Mouse (Mus musculus): ENCODE results near the gene Skint8.
A peak's percentile ranks its signal among the peaks of the same experiment; 100 is the strongest.
"Not testable (repeated sequence)": the region's sequence is repeated elsewhere in the genome, so short reads cannot be mapped to it uniquely, and the experiment has no call there.

Gene Skint8

DNA sequence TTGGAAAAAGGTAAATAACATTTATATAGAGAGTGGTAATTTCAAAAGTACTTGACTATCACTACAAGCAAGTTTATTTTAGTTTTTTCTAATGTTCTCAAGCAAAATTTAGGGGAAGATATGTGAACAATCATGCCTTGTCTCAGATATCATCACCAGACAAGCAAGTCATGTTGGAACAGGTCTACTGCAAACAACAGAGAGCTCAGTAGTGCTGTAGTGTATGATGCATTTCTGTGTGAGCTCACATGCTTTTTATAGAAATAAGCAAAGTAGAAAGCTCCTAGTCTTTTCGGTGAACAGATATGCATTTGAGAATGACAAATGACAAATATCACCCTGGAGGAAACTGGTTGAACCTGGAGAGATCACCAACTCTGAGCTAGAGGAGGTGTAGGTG lies at the start of gene Skint8:
Skint8 (plus strand) TSS at position 301 of the 400 bp plus-strand sequence.
- DNase-seq (ENCODE audit: inconsistent age in 2 of 2, low spot score in 1 of 2) = no peak

DNA sequence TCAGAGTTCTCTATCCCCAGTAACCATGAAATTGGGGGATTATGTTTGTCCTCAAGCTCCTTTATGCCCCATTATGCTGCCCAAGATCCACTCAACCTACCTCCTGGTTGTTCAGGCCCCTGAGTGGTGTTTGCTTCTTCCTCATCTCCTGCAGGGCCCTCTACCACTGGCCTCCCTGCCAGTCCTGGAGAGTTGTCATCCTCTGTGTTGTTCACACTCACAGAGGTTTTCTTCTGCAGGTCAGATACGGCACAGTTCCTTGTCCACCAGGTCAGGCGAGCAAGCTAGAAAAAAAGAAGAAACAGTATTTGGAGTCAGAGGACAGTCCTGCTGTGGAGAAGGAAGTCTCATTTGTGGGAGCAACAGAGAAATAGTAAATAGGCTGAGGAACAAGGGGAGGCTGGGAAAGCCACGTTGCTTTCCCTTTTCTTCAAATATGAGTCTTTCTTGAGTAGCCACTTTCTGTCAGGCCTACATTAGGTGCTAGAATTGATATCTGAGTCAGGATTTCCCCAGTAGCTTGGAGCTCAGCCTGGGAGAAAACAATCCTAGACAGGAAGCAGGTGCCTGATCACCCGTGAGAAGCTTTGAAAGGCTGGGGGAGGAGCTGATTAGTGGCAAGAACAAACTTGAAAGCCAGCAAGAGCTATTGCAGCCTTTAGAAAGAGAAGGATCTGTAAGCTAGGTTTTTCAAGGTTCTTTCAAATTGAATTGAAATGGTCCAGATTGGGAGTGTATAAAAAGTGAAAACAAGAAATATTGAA lies 38.9 kb upstream of the Skint8 start:
- no peak for DNase-seq (ENCODE audit: inconsistent age in 2 of 2, low spot score in 1 of 2)

DNA sequence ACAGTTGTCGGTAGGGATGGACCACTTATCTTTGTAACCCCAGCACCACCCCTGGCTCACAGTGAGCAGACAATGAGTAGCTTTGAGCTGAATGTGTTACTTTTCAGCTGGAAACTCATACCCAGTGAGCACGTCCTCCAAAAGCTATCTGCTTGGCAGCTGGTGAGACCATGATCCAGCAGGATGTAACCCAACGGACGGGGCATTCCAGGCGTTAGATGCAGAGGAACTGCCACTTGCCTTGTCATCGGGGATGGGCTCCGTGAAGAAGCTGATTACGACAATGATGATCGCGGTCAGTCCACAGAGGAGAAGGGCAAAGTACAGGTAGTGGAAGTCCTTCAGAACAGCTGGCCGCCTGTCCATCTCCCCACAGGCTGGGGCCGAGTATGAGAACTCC lies 35.6 kb upstream of the Skint8 start:
- DNase-seq (ENCODE audit: inconsistent age in 2 of 2, low spot score in 1 of 2) = no peak

DNA sequence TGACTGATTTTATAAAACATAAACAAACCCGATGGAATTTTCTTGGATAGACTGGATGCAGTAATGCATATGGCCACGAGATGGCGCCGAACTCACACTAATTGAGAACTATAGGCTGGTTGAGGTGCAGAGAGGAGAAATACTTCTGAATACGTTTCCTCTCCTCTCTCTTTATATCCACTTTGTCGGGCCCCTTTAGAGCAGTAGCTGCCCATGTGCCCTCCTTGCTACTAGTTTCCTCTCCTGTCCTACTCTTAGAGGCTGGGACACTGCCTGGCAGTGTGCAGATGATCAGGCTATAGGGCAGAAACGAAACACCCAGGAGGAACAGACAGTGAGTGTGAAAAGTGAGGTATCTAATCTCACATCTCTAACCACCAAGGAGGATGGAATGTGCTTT lies 33.2 kb upstream of the Skint8 start:
- DNase-seq (ENCODE audit: inconsistent age in 2 of 2, low spot score in 1 of 2) = peak; percentile 51 to 88

DNA sequence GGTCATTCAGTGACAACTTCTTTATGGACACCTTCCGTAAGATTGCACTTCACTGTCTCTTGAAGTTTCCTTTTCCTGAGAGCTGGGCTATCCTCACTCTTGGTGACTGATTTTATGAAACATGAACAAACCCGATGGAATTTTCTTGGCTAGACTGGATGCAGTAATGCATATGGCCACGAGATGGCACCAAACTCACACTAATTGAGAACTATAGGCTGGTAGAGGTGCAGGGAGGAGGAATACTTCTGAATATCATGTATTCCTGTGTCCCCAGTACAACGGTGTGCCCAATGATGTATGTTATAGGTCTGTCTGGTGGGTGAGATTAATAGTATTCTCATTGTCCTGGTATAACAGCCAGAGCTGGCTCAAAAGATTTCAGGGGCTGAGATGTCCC lies 32.6 kb upstream of the Skint8 start:
- DNase-seq (ENCODE audit: inconsistent age in 2 of 2, low spot score in 1 of 2) = peak; percentile 71 to 93

DNA sequence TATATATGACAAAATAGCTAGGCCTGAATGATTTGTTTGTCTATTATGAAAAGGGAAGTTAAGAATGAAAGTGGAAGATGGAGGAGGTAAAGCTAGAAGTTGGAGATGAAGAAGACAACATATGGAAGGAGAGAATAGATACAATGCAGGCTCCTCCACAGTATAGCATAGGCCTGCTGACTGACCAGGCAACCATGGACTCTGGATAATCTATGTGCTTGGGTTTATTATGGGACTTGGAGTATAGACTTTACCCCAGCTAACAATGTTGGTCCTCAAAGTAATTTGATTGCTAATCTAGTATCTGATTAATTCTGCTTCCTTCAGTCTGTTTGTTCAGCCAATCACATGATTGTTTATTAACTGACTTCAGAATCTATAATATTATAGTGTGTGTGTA lies 27.1 kb upstream of the Skint8 start:
- no peak for DNase-seq (ENCODE audit: inconsistent age in 2 of 2, low spot score in 1 of 2)

DNA sequence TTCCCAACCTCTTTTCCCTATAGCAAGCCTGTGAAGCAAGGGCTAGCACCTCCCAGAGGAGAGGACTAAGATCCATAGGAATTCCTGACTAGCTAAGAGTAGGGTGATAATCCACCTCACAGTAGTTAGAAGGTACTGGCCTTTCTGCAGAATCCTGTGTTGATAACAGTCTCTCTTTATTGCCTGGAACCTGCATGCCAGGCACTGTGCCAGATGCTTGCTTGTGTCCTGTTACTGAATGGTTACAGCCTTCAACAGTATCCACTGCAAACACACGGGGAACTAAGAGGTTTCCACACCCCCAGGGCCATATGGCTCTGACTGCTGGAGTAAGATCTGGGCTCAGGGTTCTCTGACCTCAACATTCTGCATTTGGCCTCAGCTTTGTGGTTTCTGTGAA lies 21.4 kb upstream of the Skint8 start:
- no peak for DNase-seq (ENCODE audit: inconsistent age in 2 of 2, low spot score in 1 of 2)

DNA sequence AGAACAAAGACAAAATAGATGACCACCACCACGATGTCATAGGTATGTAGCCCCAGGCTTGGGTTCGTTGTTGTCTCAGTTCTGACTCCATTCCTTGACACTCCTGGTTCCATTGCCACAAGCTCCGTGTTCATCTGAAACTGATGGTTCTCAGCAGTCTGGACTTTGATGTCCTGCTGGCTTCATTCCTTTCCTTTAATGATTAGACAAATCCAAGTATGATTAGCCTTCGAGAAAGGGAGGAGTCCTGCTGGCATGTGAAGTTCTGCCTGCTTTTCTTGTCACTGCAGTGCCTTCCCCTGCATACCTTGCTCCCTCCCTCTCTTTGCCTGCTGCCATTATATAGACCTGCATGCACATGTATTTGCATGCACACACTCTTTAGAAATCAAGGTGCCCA lies 20.6 kb upstream of the Skint8 start:
- DNase-seq (ENCODE audit: inconsistent age in 2 of 2, low spot score in 1 of 2) = no peak

DNA sequence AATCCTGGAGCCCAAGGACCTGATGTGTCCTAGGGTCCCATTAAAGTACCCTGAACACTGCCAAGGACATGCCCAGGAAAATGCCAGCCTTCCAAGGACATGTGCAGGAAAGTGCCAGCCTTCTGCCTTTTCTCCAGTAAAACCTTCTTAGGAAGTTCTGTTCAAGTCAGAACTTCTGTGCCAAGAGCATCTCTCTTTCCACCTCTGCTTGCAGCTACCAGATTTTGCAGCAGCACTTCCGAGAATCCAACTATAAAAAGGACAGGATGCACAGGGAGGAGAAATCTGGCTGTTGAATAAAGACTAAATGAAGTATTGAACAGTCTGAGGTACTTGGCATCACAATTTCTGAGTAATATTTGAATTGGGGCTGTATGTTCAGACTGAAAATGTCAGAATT lies 18.7 kb upstream of the Skint8 start:
- not testable (repeated sequence) for DNase-seq (ENCODE audit: inconsistent age in 2 of 2, low spot score in 1 of 2)

DNA sequence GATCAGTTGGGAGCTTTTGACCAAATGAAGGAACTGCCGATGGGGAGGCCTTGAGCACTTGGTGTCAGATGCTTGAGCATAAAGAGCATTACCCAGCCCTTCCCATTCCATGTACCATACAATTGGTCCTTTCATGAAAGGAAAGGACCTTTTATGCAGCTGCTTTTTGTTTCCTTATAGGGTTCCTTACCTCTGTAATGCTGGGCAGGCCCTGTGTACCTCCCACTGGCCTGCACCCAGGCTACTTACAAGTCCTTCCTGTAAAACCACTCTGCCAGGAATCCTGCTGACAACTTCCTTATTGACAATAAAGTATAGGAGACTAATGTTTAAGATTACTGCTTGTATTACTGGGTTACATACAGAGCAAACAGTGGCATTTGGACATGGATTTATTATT lies 17.7 kb upstream of the Skint8 start:
- DNase-seq (ENCODE audit: inconsistent age in 2 of 2, low spot score in 1 of 2) = no peak

DNA sequence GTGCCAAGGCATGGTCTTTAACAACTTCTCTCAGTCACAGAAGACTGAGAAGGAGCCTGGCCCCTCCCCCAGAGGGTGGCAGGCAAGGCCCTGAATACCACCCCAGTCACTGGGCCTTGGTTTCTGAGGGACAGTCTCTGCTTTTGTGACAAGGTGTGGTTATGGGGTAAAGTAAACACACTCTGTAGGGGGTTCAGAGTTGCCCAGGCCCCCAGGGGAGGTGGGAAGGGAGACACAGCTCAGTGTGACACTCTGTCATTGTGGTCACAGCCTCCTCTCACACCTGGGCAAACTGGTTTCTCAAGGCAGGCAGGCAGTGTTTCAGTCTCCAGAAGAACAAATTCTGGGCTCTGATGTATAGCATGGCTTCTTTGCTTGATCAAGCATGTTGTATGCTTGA lies 16.4 kb upstream of the Skint8 start, which contains the start of gene Slc5a9:
Slc5a9 (minus strand) TSS at position 144 of the 400 bp plus-strand sequence.
- DNase-seq (ENCODE audit: inconsistent age in 2 of 2, low spot score in 1 of 2) = no peak

DNA sequence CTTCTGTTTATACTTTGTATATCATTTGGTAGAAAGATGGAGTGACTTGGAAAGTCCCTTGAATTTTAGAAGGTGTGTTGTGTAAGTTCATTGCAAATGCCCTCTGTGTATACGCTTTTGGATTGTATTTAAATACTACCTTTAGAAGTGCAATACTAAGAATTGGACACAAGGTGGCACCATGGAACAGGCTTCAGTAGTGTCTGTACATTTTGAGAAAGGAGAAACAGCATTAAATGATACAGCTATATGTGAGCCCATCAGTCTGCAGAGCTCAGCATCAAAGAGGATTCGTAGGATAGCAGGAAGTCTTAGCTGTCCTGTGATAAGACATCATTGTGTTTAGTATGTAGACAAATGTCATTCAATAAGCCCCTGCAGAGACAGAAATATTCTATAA lies 11.3 kb upstream of the Skint8 start:
- peak in 1 of 2 experiments; percentile 66 for DNase-seq (ENCODE audit: inconsistent age in 2 of 2, low spot score in 1 of 2)

DNA sequence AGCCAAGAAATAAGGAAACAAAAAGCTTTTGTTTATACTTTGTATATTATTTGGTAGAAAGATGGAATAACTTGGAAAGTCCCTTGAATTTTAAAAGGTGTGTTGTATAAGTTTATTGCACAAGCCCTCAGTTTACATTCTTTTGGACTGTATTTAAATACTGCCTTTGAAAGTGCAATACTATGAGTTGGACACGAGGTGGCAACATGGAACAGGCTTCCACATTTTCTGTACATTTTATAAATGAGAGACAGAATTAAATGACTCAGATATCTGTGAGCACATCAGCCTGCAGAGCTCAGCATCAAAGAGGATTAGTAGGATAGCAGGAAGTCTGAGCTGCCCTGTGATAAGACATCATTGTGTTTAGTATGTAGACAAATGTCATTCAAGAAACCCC lies 42.1 kb downstream of the Skint8 start:
- peak in 1 of 2 experiments; percentile 19 for DNase-seq (ENCODE audit: inconsistent age in 2 of 2, low spot score in 1 of 2)

DNA sequence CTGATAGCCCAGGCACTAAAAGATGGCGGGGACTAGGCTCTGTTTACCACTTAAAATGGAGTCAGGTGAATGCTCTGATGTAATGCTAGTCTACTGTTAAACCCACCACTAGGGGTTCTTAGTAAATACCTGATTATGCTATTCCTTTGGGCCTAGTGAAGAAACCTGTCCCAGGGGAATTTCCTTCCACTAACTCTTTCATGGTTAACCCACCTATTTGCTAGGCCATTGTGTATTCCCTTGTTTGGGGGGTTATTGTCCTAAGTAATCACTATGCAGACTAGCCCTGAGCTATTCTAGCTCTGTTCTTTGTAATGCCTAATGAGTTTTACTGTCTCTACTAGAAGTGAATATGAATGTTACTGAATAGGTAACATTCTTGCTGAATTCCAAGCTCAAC lies 44.0 kb downstream of the Skint8 start:
- DNase-seq (ENCODE audit: inconsistent age in 2 of 2, low spot score in 1 of 2) = not testable (repeated sequence)

DNA sequence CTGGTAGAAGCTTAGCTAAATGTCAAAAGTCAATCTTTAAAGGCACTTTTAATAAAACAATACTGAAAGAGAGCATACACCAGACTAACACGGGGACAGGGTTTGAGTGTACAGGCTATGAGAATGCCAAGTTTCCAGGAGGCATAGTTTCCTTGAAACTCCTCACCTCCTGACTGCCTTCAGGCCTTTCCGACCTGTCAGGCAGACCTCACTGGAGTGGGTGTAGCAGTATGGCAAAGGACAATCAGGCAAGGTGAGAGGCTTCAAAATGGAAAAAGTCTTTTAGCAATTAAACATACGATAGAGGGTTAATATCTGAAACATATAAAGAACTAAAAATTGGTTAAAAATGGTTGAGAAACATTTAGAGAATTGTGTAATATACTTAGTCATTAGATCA lies 44.5 kb downstream of the Skint8 start:
- DNase-seq (ENCODE audit: inconsistent age in 2 of 2, low spot score in 1 of 2) = no peak

DNA sequence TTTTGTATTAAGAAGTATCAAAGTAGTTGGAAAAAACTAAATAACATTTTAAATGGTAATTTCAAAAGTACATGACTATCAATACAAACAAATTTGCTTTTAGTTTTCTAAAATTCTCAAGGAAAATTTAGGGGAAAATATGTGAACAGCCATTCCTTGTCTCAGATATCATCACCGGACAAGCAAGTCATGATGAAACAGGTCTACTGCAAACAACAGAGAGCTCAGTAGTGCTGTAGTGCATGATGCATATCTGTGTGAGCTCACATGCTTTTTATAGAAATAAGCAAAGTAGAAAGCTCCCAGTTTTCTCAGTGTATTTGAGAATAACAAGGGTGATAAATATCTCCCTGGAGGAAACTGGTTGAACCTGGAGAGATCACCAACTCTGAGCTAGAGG lies 53.4 kb downstream of the Skint8 start, which contains the start of gene Skint7:
Skint7 (plus strand) TSS at position 301 of the 400 bp plus-strand sequence.
- DNase-seq (ENCODE audit: inconsistent age in 2 of 2, low spot score in 1 of 2) = no peak
